Comparison of ENCODE assay signal across 8 mouse cellular contexts in genomic region chr2:114145315-114145801, GRCm38 (mm10). TPM values are rescaled to one million over a fixed set of nuclear protein-coding genes. Genes with fewer than 3 reads are reported as not detected.
DNase-seq lines count a peak whose midpoint lies in the region; TF ChIP-seq lines count a peak whose summit lies in the region.
"Had no signal": no experiment of that assay in that cellular context is flagged by ENCODE, and none has a peak within 500 bp of the region (broad histone marks: within the 10 kb centered on the region; RNA-seq: fewer than 3 reads in every experiment).

No protein-coding gene starts in this region.

- no peaks in the 10 kb centered on the region for H3K4me1 ChIP-seq in ES-E14 (ENCODE audit: control insufficient read depth in 2 of 2, insufficient read depth in 2 of 2, low read length in 2 of 2, poor library complexity in 1 of 2)
- H3K4me1 ChIP-seq: neural tube, embryonic 13.5 days had no signal

- in situ Hi-C loops in ES-E14 (cut with MboI; ENCODE audit: low sequenced_read_pairs in 2 of 2, unreplicated experiment in 2 of 2): loop anchor here in 1 of 2 experiments (25.0 kb wide), 1 partner anchor 308 kb away; the partner anchor contains the start of genes Arhgap11a and Scg5

- peaks cover 40% of the 10 kb centered on the region for H3K36me3 ChIP-seq in ES-E14 (ENCODE audit: control insufficient read depth, insufficient read depth, low read length, poor library complexity, severe bottlenecking)

- DNase-seq in layer of hippocampus, adult 11-12 months (ENCODE audit: low spot score): peak; percentile 49
- no peak for DNase-seq in layer of hippocampus, adult 9-11 months
- peak; percentile 48 for DNase-seq in ES-E14 (ENCODE audit: low read depth, low spot score)
- peak; percentile 64 for DNase-seq in adrenal gland, postnatal 10 days
- DNase-seq in fibroblast of lung, adult 2 months (ENCODE audit: low read depth): peak; percentile 7
- DNase-seq in left cerebral cortex, postnatal 4 days: peak; percentile 37
- peak; percentile 59 for DNase-seq in right cerebral cortex, postnatal 4 days

- intact Hi-C loops in left cerebral cortex, postnatal 4 days (cut with DNase I): loop anchor here (1.0 to 5.0 kb wide), 2 partner anchors 38 to 279 kb away; no protein-coding TSS in a partner anchor

- H3K4me3 ChIP-seq in ES-E14 (ENCODE audit: insufficient read depth in 1 of 2, low read depth in 1 of 2, low read length in 2 of 2, poor library complexity in 1 of 2, severe bottlenecking in 1 of 2): no peak overlapping the region
- H3K4me3 ChIP-seq: neural tube, embryonic 13.5 days had no signal

- no peaks in the 10 kb centered on the region for H3K9me3 ChIP-seq in ES-E14 (ENCODE audit: control insufficient read depth, insufficient read depth, low read depth, low read length)
- H3K9me3 ChIP-seq: neural tube, embryonic 13.5 days had no signal

- H3K9ac ChIP-seq in ES-E14 (ENCODE audit: insufficient read depth, low read depth, low read length, poor library complexity, severe bottlenecking): no peak overlapping the region
- H3K9ac ChIP-seq: neural tube, embryonic 13.5 days had no signal

- H3K27ac ChIP-seq in ES-E14 (ENCODE audit: insufficient read depth, low read depth, low read length, poor library complexity, severe bottlenecking): no peak overlapping the region
- H3K27ac ChIP-seq: neural tube, embryonic 13.5 days had no signal

TF ChIP-seq in ES-E14, 5 proteins besides CTCF, POLR2A, EP300 and RAD21:
- TF ChIP-seq CHD2 (IDR thresholded peaks at IDR 0.05; ENCODE audit: low read depth, low read length) (no peak), ZC3H11A (IDR thresholded peaks at IDR 0.05; ENCODE audit: borderline replicate concordance, low read depth, low read length) (0 out of 2 replicates have a peak, but pooled peaks have one; percentile 18)

RNA-seq across cellular contexts. Expression of gene Aqr, which starts 41.5 kb away (rescaled TPM):
- 80.2 and 93.4 TPM in 2 replicates for total RNA-seq in ES-E14 (2012; rRNA removed)
- 10 to 100 TPM; 30.8 to 34.6 TPM for total RNA-seq in adrenal gland, postnatal 10 days (2021)
- total RNA-seq in left cerebral cortex, postnatal 4 days (2021): 10 to 100 TPM; 35.8 to 36.9 TPM

RNA-seq across cellular contexts. Expression of gene Zfp770, which starts 55.9 kb away (rescaled TPM):
- total RNA-seq in ES-E14 (2012; rRNA removed): 9.0 and 11.5 TPM in 2 replicates
- 10 to 100 TPM; 11.2 to 13.9 TPM for total RNA-seq in adrenal gland, postnatal 10 days (2021)
- total RNA-seq in left cerebral cortex, postnatal 4 days (2021): 10 to 100 TPM; 29.4 to 30.2 TPM
